Mouse (Mus musculus) MEL (cell line): ENCODE data around the gene Pparg.

Experiments used
- CTCF ChIP-seq, 3 experiments: IDR thresholded peaks in 2 of 3; conservative IDR thresholded peaks in 1 of 3; 2 replicates each; pipeline ENCODE4 v1.5.1; 2011 to 2012; ENCODE audit warnings: low read length in 3 of 3, low read depth in 2 of 3, mild to moderate bottlenecking in 2 of 3, improper control_type of control experiment in 1 of 3, inconsistent platforms in 1 of 3, mixed read lengths in 1 of 3, moderate library complexity in 1 of 3; ENCODE audit not compliant: control insufficient read depth in 1 of 3, insufficient read depth in 1 of 3, poor library complexity in 1 of 3, severe bottlenecking in 1 of 3
- GATA1 ChIP-seq: IDR thresholded peaks from 2 replicates; pipeline ENCODE4 v1.6.1; 2011; ENCODE audit warnings: low read depth, low read length, improper control_type of control experiment
- KAT2A ChIP-seq: conservative IDR thresholded peaks from 2 replicates; pipeline ENCODE4 v1.6.1; 2012; ENCODE audit warnings: low read depth, low read length, improper control_type of control experiment, inconsistent platforms
- MEF2A ChIP-seq: IDR thresholded peaks from 2 replicates; pipeline ENCODE4 v1.6.1; 2014; ENCODE audit warnings: low read depth, mild to moderate bottlenecking, inconsistent platforms, low read length, improper control_type of control experiment; ENCODE audit not compliant: poor library complexity, insufficient replicate concordance, severe bottlenecking; ENCODE audit errors: extremely low read depth
- NELFE ChIP-seq: IDR thresholded peaks from 2 replicates; pipeline ENCODE4 v1.6.1; 2011; ENCODE audit warnings: low read depth, low read length, improper control_type of control experiment
- POLR2A ChIP-seq, 2 experiments: IDR thresholded peaks; 2 replicates each; pipeline ENCODE4 v1.6.1; 2011 to 2012; ENCODE audit warnings: low read length in 2 of 2, mild to moderate bottlenecking in 2 of 2, control low read depth in 1 of 2, improper control_type of control experiment in 1 of 2, low read depth in 1 of 2, moderate library complexity in 1 of 2; ENCODE audit not compliant: control insufficient read depth in 1 of 2, insufficient read depth in 1 of 2, poor library complexity in 1 of 2
- TCF12 ChIP-seq: IDR thresholded peaks from 2 replicates; pipeline ENCODE4 v1.6.1; 2014; ENCODE audit warnings: low read depth, mild to moderate bottlenecking, inconsistent platforms, low read length, improper control_type of control experiment, moderate library complexity

DNA sequence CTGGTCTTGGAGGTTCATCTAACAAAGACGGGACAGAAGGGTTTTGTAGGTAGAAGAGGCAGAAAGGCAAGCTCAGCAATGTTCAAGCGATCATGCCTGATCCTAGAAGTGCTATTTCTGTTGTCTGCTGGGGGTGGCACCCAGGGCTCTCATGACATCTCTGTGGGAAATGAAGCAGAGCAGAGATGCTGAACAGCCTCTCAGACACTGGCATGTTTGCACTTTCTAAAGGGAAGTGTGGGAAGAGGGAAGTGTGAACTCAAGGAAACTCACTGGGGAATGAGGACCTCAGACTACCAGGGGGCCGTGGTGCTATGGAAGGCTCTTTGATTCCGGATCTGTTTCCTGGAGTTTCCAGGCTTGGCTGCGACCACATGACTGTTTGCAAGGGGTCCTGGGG is 144.2 kb downstream of the Pparg start:
- no peak for TF ChIP-seq NELFE
- no peak for TF ChIP-seq POLR2A (IDR thresholded peaks at IDR 0.05; ENCODE audit: control insufficient read depth in 1 of 2, insufficient read depth in 1 of 2, low read depth in 1 of 2, low read length in 2 of 2, poor library complexity in 1 of 2)
- TF ChIP-seq MEF2A = no peak
- no peak for TF ChIP-seq CTCF (IDR thresholded peaks at IDR 0.05 in 2 of 3, conservative IDR thresholded peaks at IDR 0.05 in 1 of 3; ENCODE audit: control insufficient read depth in 1 of 3, insufficient read depth in 1 of 3, low read depth in 2 of 3, low read length in 3 of 3, poor library complexity in 1 of 3, severe bottlenecking in 1 of 3)
- no peak for TF ChIP-seq KAT2A
- no peak for TF ChIP-seq GATA1
- TF ChIP-seq TCF12 = no peak
